Mouse (Mus musculus): ENCODE measurements at regions not wholly inside any gene's neighbourhood (a gene's known extent, or its start where the extent isn't known, plus 50 kb on each side); places are given as distances from the start of the nearest gene placed in this dataset.

DNA sequence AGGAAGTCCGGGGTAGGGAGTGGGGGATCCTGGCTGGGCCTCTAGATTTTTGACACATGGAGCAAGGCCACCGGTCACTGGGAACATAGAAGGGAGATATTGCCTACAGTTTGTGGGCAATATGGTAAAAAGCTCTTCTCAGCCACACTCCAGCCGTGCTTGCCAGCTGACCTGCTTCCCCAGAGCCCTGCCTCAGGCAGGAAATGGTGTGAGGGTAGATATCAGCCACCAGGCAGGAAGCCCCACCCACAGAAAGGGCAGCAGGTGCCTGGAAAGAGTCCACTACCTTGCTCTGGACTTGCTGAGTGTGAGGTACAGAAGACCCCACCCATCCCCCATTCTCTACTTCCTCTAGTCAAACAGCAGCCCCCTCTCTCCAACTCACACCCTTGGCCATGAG, 128.1 kb downstream of the Psmg1 start:
- TF ChIP-seq CTCF (conservative IDR thresholded peaks at IDR 0.05; ENCODE audit: insufficient read depth, insufficient read length, low read depth, low read length): no peak
- no peak for TF ChIP-seq POLR2A (IDR thresholded peaks at IDR 0.05; ENCODE audit: low read depth, low read length)

All from kidney, adult 2 months (tissue).